Mouse (Mus musculus) cerebellum, postnatal 14 days (tissue): ENCODE measurements around the gene Gpnmb.
A peak's percentile ranks its signal among the peaks of the same experiment; 100 is the strongest.

Experiments used
- DNase-seq, 2 experiments: peaks; one replicate each; pipeline ENCODE4 v3.0.0; 2021; ENCODE audit warnings: mixed read lengths in 2 of 2

The Gpnmb gene

DNA sequence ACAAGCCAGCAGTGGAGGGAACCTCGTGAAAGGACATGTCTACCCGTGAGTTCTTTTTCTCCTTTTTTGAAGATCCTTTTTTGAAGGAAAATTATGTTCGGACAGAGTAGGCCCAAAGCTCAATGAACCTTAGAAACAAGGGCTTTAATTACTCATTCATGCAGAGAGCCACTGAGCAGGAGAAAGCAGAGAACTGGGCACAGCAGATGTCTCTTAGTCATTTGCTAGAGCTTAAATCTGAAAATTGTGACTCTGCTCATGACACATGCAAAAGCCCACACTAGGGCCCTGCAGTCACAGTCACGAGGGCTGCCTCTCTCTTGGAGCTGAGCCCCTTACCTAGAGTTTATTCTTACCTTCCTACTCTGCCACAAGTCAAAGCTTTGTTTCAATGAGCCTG is 3.6 kb upstream of the Gpnmb start:
- DNase-seq = no peak

- DNase-seq = no peak
Observed at GRCm38 (mm10) chr6:49037268-49037662, 919 bp downstream of the Gpnmb start.

- peak; percentile 64 to 75 for DNase-seq
Observed at GRCm38 (mm10) chr6:49039470-49040180, 3.3 kb downstream of the Gpnmb start.

DNA sequence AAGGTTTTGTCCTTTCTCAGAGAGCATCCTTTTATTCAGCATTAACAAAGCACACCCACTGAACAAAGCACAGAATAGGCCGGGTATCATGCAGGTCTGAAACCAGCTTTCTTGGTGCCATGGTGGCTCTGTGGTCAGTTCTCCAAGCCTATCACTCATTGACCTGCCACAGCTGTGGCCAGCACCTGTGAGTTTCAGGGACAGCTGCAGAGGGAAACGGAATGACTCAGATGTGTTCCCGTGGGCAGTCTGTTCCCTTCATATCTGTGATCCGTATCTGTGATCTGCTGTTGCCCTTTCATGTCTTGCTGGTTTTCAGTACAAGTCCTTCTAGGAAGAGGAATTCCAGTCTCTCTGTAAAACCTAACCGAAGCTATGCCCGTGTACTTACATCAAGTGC is 10.2 kb downstream of the Gpnmb start:
- DNase-seq = no peak

- no peak for DNase-seq
Observed at GRCm38 (mm10) chr6:49046976-49047375, 10.6 kb downstream of the Gpnmb start.

DNA sequence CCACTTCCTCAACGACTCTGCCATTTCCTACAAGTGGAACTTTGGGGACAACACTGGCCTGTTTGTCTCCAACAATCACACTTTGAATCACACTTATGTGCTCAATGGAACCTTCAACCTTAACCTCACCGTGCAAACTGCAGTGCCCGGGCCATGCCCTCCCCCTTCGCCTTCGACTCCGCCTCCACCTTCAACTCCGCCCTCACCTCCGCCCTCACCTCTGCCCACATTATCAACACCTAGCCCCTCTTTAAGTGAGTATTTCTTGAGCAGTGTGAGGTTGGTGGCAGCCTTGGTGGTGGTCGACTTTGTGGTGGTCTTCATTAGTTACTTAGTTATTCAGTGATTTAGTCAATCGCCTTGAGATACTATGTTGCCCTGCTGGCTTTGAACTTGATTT is 11.5 kb downstream of the Gpnmb start:
- no peak for DNase-seq

DNA sequence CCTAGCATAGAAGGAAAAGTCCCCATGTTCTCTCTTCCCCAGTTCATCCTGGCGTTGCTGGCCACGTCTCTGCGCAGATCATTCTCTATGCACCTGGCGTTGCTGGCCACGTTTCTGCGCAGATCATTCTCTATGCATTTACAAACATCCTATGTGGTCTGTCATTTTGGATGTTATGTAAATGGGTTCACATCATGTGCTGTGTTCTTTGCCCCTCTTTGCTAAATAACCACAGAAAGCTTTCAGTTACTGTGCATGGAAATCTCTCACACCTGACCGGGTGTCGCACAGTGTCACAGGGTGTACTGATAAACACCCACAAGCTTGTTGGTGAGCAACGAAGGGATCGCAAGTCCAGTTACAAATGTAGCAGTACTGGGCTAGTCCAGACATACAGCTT is 12.0 kb downstream of the Gpnmb start:
- no peak for DNase-seq

- no peak for DNase-seq
Observed at GRCm38 (mm10) chr6:49050677-49051410, 14.5 kb downstream of the Gpnmb start.

- no peak for DNase-seq
Observed at GRCm38 (mm10) chr6:49052191-49052590, 15.8 kb downstream of the Gpnmb start.

- no peak for DNase-seq
Observed at GRCm38 (mm10) chr6:49055256-49055733, 18.9 kb downstream of the Gpnmb start.

DNA sequence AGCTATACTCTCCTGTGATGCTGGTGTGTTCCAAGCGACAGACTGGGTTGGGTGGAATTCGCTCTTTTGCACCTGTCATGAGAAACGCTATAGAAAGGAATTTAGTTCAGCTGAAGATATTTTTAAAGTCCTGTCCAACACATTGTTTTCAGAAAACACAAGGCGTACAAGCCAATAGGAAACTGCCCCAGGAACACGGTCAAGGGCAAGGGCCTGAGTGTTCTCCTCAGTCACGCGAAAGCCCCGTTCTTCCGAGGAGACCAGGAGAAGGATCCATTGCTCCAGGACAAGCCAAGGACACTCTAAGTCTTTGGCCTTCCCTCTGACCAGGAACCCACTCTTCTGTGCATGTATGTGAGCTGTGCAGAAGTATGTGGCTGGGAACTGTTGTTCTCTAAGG is 19.7 kb downstream of the Gpnmb start:
- no peak for DNase-seq

DNA sequence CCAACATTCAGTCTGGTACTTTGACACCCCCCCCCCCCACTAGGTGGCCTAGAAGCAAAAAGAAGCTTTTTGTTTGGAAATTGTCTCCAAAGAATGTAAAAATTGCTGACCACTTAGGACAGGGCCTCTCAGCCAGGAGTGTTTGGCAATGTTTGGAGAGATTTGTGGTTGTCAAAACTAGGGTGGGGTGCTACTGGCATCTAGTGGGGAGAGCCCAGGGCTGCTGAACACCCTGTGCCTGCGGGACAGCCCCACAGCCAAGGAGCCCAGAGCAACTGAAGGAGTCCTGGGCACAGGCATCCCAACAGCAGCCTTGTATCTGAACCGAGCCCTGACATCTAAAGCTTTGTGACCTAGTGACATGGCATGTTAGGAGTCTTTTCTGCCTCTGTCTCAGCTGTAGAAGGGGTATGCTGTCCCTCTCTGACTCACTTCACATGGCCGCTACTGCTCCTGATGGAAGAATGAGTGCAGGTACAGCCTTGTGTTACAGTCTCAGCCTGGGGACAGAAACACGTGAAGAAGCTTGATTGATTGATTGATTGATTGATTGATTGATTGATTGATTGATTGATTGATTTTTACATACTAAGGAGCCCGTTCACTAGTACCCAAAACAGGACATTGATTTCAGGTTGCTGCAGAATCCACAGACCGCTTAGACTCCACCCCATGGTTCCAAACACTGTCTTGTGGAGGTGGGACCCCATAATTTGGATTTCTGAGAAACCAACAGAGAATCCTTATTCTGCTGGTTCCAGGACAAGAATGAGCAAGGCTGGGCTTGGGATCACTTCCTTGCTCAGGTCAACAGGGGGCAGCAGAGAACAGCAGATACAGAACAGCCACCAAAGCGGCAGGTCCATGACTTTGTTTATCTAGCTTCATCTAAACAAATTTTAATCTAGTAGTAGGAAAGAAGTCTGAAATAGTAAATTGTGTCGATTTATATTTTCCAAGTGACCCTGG is 21.0 kb downstream of the Gpnmb start:
- DNase-seq = peak; percentile 84

DNA sequence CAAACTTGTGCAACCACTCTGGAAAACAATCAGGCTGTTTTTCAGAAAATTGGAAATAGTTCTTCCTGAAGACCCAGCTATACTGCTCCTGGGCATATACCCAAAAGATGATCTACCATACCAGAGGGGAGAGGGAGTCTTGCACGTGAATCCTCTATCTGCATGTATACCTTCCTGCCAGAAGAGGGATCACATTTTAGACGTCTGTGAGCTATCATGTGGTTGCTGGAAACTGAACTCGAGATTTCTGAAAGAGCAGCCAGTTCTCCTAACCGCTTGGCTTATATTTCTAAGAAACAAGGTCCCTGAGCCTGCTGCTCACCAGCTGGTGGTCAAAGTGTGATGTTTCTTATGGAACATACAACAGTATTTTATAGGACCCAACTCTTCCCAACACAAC is 32.0 kb downstream of the Gpnmb start:
- DNase-seq = no peak

- DNase-seq = peak; percentile 94 to 96
Observed at GRCm38 (mm10) chr6:49073304-49074116, 37.2 kb downstream of the Gpnmb start, which contains the start of gene Malsu1. Gene Malsu1, plus strand, starts transcription at chr6:49073795.

DNA sequence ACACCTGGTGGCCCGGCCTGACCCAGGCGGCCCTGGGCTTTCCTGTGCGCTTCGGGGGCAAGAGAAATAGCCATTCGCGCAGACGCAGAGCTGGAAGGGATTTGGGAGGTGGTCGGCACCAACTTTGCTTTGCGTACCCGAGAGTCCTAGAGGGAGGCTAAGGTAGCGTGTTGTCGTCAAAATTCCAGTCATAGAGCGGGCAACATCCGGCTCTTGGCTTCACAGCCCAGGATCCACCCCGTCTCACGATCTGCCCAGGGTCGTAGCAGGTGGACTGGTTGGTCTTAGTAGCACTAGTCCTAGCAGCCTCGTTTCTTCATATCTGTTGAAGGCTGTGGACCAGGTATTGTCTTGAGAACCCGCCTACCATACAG is 37.8 kb downstream of the Gpnmb start:
- DNase-seq = no peak

GRCm38 (mm10) chr6:49077894-49078293 is 41.5 kb downstream of the Gpnmb start:
- DNase-seq = no peak

DNA sequence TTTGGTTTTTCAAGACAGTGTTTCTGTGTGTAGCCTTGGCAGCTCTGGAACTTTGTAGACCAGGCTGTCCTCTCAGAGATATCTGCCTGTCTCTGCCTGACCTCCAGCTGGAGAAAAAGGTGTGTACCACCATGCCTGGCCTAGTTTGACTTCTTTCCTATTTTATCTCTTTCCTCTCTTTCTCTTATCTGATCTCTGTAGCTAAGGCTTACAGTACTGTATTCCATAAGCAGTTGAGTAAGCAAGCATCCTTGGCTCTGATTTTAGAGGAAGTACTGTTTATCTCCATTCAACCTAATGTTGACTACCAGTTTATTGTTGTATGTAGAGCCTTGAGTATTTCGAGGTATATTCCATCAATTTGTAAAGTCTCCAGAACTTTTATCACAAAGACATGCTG is 43.0 kb downstream of the Gpnmb start:
- DNase-seq = no peak

DNA sequence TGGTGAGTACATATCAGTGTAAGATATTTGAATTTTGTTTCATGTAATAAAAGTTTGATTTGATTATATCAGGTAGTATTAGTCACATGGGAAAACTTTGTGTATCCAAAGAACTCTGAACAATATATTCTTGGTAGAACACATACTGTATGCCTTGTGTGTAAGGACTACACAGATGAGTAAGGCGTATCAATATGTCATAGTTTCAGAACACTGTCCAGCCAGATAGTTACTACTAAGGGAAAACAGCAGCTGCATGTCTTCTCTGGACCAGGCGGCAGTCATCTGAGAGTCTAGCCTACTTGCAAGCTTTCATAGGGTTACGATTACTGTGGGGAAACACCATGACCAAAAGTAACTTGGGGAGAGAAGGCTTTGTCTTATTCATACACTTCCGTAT is 46.7 kb downstream of the Gpnmb start:
- no peak for DNase-seq

DNA sequence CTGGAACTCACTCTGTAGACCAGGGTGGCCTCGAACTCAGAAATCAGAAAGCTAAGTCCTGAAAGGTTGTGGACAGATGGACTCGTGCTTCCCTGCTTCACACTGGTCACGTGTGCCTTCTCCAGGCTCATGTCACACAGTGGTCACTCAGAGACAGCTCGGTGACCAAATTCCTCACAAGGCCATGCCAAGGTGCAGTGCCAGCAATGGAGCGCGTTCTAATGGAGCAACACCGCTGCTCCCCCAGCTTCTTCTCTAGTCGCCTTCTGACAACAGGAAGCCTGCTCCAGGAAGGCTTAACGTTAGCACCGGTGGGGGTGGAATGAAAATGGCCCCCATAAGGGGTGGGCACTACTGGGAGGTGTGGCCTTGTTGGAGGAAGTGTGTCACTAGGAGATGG is 58.6 kb downstream of the Gpnmb start:
- DNase-seq = peak; percentile 35 to 46

DNA sequence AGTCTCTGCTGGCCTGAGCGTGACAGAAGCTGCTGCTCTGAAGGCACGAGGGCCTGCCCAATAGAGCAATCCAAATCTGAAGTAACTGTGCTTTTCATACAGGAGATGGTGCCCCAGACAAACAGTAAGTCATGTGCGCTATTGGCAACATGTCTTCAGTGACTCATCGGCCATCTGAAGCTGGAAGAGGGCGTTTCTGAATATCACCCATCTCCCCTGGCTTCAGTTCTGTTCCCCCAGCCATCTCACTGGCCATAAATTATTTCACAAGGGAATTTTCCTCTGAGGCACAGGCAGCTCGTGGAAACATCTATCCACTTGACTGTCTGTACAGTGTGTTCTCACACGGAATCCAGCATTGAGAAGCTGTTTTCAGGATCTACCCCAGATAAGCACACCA is 60.1 kb downstream of the Gpnmb start:
- peak; percentile 39 to 49 for DNase-seq

- peak; percentile 88 to 91 for DNase-seq
Observed at GRCm38 (mm10) chr6:49096933-49097461, 60.7 kb downstream of the Gpnmb start.

GRCm38 (mm10) chr6:49097596-49098110 is 61.3 kb downstream of the Gpnmb start:
- DNase-seq = peak; percentile 77 to 86
